Mouse (Mus musculus): ENCODE measurements at regions not wholly inside any gene's neighbourhood (a gene's known extent, or its start where the extent isn't known, plus 50 kb on each side); places are given as distances from the start of the nearest gene placed in this dataset.

GRCm38 (mm10) chr12:51045437-51045836 lies 302.4 kb upstream of the G2e3 start:
- TF ChIP-seq CTCF (IDR thresholded peaks at IDR 0.05; ENCODE audit: low read depth) (no peak), EP300 (IDR thresholded peaks at IDR 0.05; ENCODE audit: low read depth) (no peak)

All from liver, embryonic 14.5 days (tissue).